Mouse (Mus musculus) lung, embryonic 16.5 days (tissue): ENCODE data around the gene Ebna1bp2. TPM values are rescaled to one million over a fixed set of nuclear protein-coding genes. Genes with fewer than 3 reads are reported as not detected.
A peak's percentile ranks its signal among the peaks of the same experiment; 100 is the strongest.

Experiments
- ATAC-seq: fragments of 200-750 bp; cut with Nextera tagmentation; 2 replicates; pipeline ENCODE4 v1.8.0; 2017; ENCODE audit warnings: low read depth, mild to moderate bottlenecking, moderate library complexity
- H3K27ac ChIP-seq: fragments of 300-500 bp; sonication (generic); 2 replicates; pipeline ENCODE4 v1.5.1; 2014; ENCODE audit warnings: mild to moderate bottlenecking, control low read depth, low read length
- H3K27me3 ChIP-seq: fragments of 300-500 bp; sonication (generic); 2 replicates; pipeline ENCODE4 v1.6.1; 2014; ENCODE audit warnings: low read depth, low read length, mixed read lengths; ENCODE audit not compliant: control insufficient read depth, insufficient read depth
- H3K36me3 ChIP-seq: fragments of 300-500 bp; sonication (generic); 2 replicates; pipeline ENCODE4 v1.6.1; 2014; ENCODE audit warnings: low read length; ENCODE audit not compliant: control insufficient read depth, insufficient read depth
- H3K4me1 ChIP-seq: fragments of 300-500 bp; sonication (generic); replicated peaks from 2 replicates; pipeline ENCODE4 v1.6.1; 2014; ENCODE audit warnings: low read length, mixed read lengths; ENCODE audit not compliant: control insufficient read depth, insufficient read depth
- H3K4me2 ChIP-seq: fragments of 300-500 bp; sonication (generic); 2 replicates; pipeline ENCODE4 v1.6.1; 2014; ENCODE audit warnings: low read depth, low read length, control low read depth
- H3K4me3 ChIP-seq: fragments of 300-500 bp; sonication (generic); 2 replicates; pipeline ENCODE4 v1.5.1; 2014; ENCODE audit warnings: mild to moderate bottlenecking, low read length, control low read depth
- H3K9ac ChIP-seq: fragments of 300-500 bp; sonication (generic); 2 replicates; pipeline ENCODE4 v1.6.1; 2014; ENCODE audit warnings: low read length, control low read depth
- H3K9me3 ChIP-seq: fragments of 300-500 bp; sonication (generic); 2 replicates; pipeline ENCODE4 v1.6.1; 2016; ENCODE audit warnings: low read length; ENCODE audit not compliant: control insufficient read depth
- whole genome bisulfite sequencing: fragments of 180-500 bp; shearing (Covaris S2); extraction: QIAGEN DNeasy Blood & Tissue Kit; methylation state at CpG from one replicate; pipeline ENCODE4 v1.1.7; 2014; 5-methylcytosine and 5-hydroxymethylcytosine counted together
- polyA plus RNA-seq: library from polyadenylated mRNA; unstranded; fragments of >200 nt; fragmentation: Nextera tagmentation; extraction: Ambion mirVana; gene quantifications from 2 replicates; pipeline ENCODE4 v1.2.1, GENCODE M21; 2015

Gene Ebna1bp2
- polyA plus RNA-seq, 1 experiment from 2014 or later: 125 TPM

DNA sequence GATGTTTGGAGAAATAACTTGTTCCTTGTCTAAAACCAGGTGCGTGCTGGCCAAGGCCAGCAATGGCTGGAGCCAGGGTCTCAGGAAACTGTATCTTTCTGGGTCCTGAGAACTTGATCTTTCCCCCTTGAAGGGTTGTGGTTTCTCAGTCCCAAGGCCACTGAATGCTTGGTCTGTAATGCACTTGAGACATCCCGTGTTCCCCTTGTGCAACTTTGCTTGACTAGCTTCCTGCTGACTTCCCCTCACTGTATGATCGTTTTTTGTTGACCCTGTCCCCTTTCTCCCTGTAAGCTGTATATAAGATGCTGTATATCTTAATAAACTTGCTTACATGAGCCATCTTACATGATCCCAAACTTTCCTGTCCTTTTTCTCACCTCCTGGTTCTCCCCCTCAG, 10.8 kb upstream of the Ebna1bp2 start:
- no peak overlapping the region for H3K9ac ChIP-seq
- H3K4me2 ChIP-seq: no peak overlapping the region
- no peak overlapping the region for H3K27ac ChIP-seq
- H3K9me3 ChIP-seq: no peaks in the 10 kb centered on the region
- H3K36me3 ChIP-seq: no peaks in the 10 kb centered on the region
- 55% methylated on average over 3 of the region's 3 CpGs for WGBS
- H3K4me3 ChIP-seq: no peak overlapping the region
- H3K27me3 ChIP-seq: no peaks in the 10 kb centered on the region
- ATAC-seq: no peak
- no peaks in the 10 kb centered on the region for H3K4me1 ChIP-seq

- no peak overlapping the region for H3K4me2 ChIP-seq
- H3K4me1 ChIP-seq: no peaks in the 10 kb centered on the region
- H3K36me3 ChIP-seq: no peaks in the 10 kb centered on the region
- no peak overlapping the region for H3K9ac ChIP-seq
- ATAC-seq: no peak
- H3K27me3 ChIP-seq: no peaks in the 10 kb centered on the region
- WGBS: 20% methylated on average over 11 of the region's 11 CpGs
- H3K9me3 ChIP-seq: no peaks in the 10 kb centered on the region; the same call in 1 of the 2 replicates
- H3K4me3 ChIP-seq: no peak overlapping the region
- no peak overlapping the region for H3K27ac ChIP-seq
Measured at GRCm38 (mm10) chr4:118612619-118613018, 8.0 kb upstream of the Ebna1bp2 start.

DNA sequence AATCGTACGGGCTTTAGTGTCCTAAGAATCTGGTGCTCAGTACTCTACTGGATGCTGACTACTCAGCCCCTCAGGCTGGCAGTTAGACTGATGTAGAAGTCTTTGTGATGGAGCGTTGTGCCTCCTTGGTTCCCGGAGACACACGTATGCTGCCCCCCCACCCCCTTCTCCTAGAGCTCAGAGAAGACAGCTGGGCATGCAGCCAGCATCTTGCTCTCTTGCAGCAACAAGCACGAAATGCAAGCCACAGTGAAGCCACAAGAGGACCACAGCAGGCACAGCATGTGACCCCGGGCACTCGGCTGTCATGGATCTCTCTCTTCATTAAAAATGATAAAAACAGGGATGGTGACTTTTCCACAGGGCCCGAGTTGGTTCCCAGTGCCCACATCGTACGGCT, 5.2 kb upstream of the Ebna1bp2 start:
- 76% methylated on average over 11 of the region's 11 CpGs for WGBS
- H3K9ac ChIP-seq: no peak overlapping the region

DNA sequence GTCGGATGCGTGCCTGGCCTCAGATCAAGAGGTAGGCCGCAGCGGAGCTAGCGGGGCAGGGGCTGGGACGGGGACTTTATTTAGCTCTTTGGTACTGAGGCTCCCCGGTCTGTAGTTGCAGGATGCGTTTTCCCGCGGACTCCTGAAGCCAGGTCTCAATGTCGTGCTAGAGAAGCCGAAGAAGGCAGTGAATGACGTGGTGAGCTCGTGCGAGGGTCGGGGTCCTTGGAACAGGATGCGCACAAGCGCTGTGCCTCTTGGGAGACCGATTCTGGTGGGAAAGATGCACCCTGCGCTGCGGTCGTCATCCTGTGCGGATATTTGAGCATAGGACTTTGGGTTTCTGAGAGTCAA, 345 bp downstream of the Ebna1bp2 start:
- Histone ChIP-seq H3K9ac (peak overlapping the region; percentile 77), H3K4me3 (peak overlapping the region; percentile 76), H3K4me1 (peaks cover 10% of the 10 kb centered on the region), H3K27me3 (no peaks in the 10 kb centered on the region), H3K27ac (peak overlapping the region; percentile 3; the same call in 1 of the 2 replicates), H3K36me3 (peaks cover 15% of the 10 kb centered on the region), H3K9me3 (peaks cover 2% of the 10 kb centered on the region; the same call in 1 of the 2 replicates), H3K4me2 (peak overlapping the region; percentile 94)
- WGBS: under 1% methylated on average over 23 of the region's 23 CpGs
- peak; percentile 59 for ATAC-seq

More for the DNA sequence above, 5.2 kb upstream of the Ebna1bp2 start:
- no peaks in the 10 kb centered on the region for H3K4me1 ChIP-seq
- no peak overlapping the region for H3K27ac ChIP-seq
- no peak overlapping the region for H3K4me2 ChIP-seq
- H3K4me3 ChIP-seq: no peak overlapping the region
- ATAC-seq: no peak
- H3K36me3 ChIP-seq: no peaks in the 10 kb centered on the region
- H3K27me3 ChIP-seq: no peaks in the 10 kb centered on the region
- H3K9me3 ChIP-seq: peaks cover 2% of the 10 kb centered on the region; the same call in 1 of the 2 replicates

DNA sequence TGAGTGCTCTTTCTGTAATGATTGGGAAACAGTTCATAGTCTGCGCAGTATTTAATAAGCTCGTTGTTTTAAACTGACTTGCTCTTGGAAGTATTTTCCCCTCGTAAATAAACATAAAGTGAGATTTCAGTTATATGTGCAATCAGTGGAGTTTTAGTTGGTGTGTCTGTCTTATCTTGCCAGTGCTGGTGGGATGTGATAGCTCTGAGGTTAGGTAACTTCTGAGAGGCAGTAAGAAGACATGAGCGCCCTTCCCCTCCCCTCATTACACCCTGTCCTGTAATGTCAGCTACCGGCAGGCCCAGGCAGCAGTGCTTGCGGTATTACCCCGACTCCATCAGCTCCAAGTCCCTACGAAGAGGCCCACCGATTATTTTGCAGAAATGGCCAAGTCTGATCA, 1.2 kb downstream of the Ebna1bp2 start:
- Histone ChIP-seq H3K9me3 (peaks cover 2% of the 10 kb centered on the region; the same call in 1 of the 2 replicates), H3K27me3 (no peaks in the 10 kb centered on the region), H3K4me1 (peaks cover 10% of the 10 kb centered on the region), H3K4me2 (peak overlapping the region; percentile 94), H3K4me3 (peak overlapping the region; percentile 76), H3K9ac (peak overlapping the region; percentile 77), H3K36me3 (peaks cover 15% of the 10 kb centered on the region), H3K27ac (no peak overlapping the region)
- no peak for ATAC-seq
- WGBS: 86% methylated on average over 9 of the region's 9 CpGs

GRCm38 (mm10) chr4:118630261-118630660, 9.7 kb downstream of the Ebna1bp2 start:
- H3K27ac ChIP-seq: no peak overlapping the region
- H3K4me1 ChIP-seq: no peaks in the 10 kb centered on the region
- no peak overlapping the region for H3K4me2 ChIP-seq
- H3K9me3 ChIP-seq: no peaks in the 10 kb centered on the region
- no peak for ATAC-seq
- H3K9ac ChIP-seq: no peak overlapping the region
- H3K27me3 ChIP-seq: no peaks in the 10 kb centered on the region
- WGBS: 93% methylated on average over 5 of the region's 5 CpGs
- H3K36me3 ChIP-seq: peaks cover 15% of the 10 kb centered on the region
- H3K4me3 ChIP-seq: no peak overlapping the region

GRCm38 (mm10) chr4:118642346-118643190, 22.0 kb downstream of the Ebna1bp2 start:
- Histone ChIP-seq H3K9ac (no peak overlapping the region), H3K27ac (no peak overlapping the region), H3K36me3 (no peaks in the 10 kb centered on the region), H3K9me3 (no peaks in the 10 kb centered on the region), H3K4me1 (no peaks in the 10 kb centered on the region), H3K27me3 (no peaks in the 10 kb centered on the region), H3K4me3 (no peak overlapping the region), H3K4me2 (peak overlapping the region; percentile 13; the same call in 1 of the 2 replicates)
- 35% methylated on average over 20 of the region's 20 CpGs for WGBS
- ATAC-seq: 0 out of 2 replicates have a peak, but pooled peaks have one; percentile 45

DNA sequence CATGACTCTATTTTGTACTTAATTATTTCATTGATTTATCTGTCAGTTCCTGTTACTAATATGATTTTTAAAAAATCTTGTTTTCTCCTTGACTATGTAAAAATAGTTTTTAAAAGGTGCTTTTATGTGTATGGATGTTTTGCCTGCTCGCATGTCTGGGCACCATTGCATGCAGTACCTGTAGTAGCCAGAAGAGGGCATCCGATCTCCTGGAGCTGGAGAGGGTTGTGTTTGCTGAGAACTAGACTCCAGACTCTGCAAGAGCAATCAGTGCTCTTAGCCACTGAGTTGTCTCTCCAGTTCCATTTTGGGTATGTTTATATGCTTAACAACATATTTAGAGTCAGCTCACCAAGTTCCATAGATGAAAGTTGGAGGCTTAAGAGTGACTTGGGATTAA, 24.6 kb downstream of the Ebna1bp2 start:
- Histone ChIP-seq H3K4me2 (no peak overlapping the region), H3K4me3 (no peak overlapping the region), H3K9ac (no peak overlapping the region), H3K36me3 (no peaks in the 10 kb centered on the region), H3K9me3 (no peaks in the 10 kb centered on the region), H3K4me1 (no peaks in the 10 kb centered on the region), H3K27me3 (no peaks in the 10 kb centered on the region), H3K27ac (no peak overlapping the region)
- ATAC-seq: no peak
- WGBS: 13% methylated on average over 2 of the region's 2 CpGs

GRCm38 (mm10) chr4:118658652-118659051, 38.1 kb downstream of the Ebna1bp2 start, which contains the start of gene Olfr62:
TSS of gene Olfr62 (plus strand) at chr4:118658952.
- Histone ChIP-seq H3K27me3 (no peaks in the 10 kb centered on the region), H3K4me3 (no peak within 1 kb of the TSS), H3K9me3 (no peaks in the 10 kb centered on the region), H3K36me3 (no peaks in the 10 kb centered on the region), H3K4me2 (no peak within 1 kb of the TSS), H3K9ac (no peak within 1 kb of the TSS), H3K27ac (no peak within 1 kb of the TSS), H3K4me1 (no peaks in the 10 kb centered on the region)
- no peak for ATAC-seq
